Mouse (Mus musculus): ENCODE results near the gene Insm1.

The Insm1 gene

GRCm38 (mm10) chr2:146266539-146266938 lies 44.8 kb downstream of the Insm1 start:
- DNase-seq: no peak

All from thymus, adult 18-20 months (tissue).